Mouse (Mus musculus) cortical plate, adult 2 months (tissue): Measurements from ENCODE around the gene Tnrc18.

Experiments used
- CTCF ChIP-seq: fragments of 200-500 bp; IDR thresholded peaks from 2 replicates; pipeline ENCODE4 v1.5.1; 2011; ENCODE audit warnings: mild to moderate bottlenecking, control low read depth, low read length; ENCODE audit not compliant: insufficient read depth; ENCODE audit errors: extremely low read depth
- POLR2A ChIP-seq: fragments of 200-500 bp; IDR thresholded peaks from 2 replicates; pipeline ENCODE4 v1.6.1; 2011; ENCODE audit warnings: mild to moderate bottlenecking, low read length, control low read depth; ENCODE audit not compliant: insufficient read depth; ENCODE audit errors: extremely low read depth

DNA sequence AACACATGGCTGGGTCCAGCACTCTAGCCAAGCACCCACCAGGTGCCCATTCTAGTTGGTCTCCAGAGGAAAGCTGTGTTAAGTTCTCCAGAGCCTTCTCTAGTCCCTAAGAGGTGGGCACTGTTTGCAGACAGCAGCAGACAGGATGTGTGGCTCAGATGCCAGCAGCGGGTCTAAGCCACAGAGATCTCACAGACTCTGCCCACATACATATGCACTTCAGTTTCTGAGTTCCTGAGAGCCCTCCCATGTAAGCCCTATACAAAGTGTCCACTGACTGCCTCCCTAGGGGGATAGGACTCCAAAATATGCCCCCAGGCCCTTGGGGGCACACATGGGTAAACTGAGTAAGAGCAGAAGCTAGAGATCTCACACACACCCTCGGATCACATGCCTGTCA lies 23.3 kb downstream of the Tnrc18 start:
- TF ChIP-seq POLR2A (no peak), CTCF (no peak)
